Mouse (Mus musculus) heart, adult 2 months (tissue): Measurements from ENCODE around the gene Cftr. TPM values are rescaled to one million over a fixed set of nuclear protein-coding genes. Genes with fewer than 3 reads are reported as not detected.

ENCODE experiments used
- DNase-seq, 2 experiments: peaks; one replicate each; pipeline ENCODE4 v3.0.0; 2021
- H3K27ac ChIP-seq: fragments of 200-600 bp; 2 replicates; pipeline ENCODE4 v1.8.1; 2022
- H3K27me3 ChIP-seq: fragments of 200-500 bp; 2 replicates; pipeline ENCODE4 v1.6.1; 2012; ENCODE audit warnings: mild to moderate bottlenecking, low read length, inconsistent platforms, mixed read lengths; ENCODE audit not compliant: control insufficient read depth, insufficient read depth
- H3K36me3 ChIP-seq: fragments of 200-500 bp; 2 replicates; pipeline ENCODE4 v1.6.1; 2012; ENCODE audit warnings: low read length, inconsistent platforms; ENCODE audit not compliant: control insufficient read depth, insufficient read depth
- H3K4me1 ChIP-seq: fragments of 200-500 bp; 2 replicates; pipeline ENCODE4 v1.6.1; 2011; ENCODE audit warnings: low read length; ENCODE audit not compliant: control insufficient read depth, insufficient read depth
- H3K4me3 ChIP-seq: fragments of 200-600 bp; 2 replicates; pipeline ENCODE4 v1.8.1; 2022
- H3K79me2 ChIP-seq: fragments of 200-500 bp; replicated peaks from 2 replicates; pipeline ENCODE4 v1.6.1; 2012; ENCODE audit warnings: mild to moderate bottlenecking, inconsistent platforms, low read length, moderate library complexity, mixed read lengths; ENCODE audit not compliant: control insufficient read depth, insufficient read depth
- H3K9ac ChIP-seq: fragments of 200-500 bp; 2 replicates; pipeline ENCODE4 v1.6.1; 2012; ENCODE audit warnings: low read depth, mild to moderate bottlenecking, control low read depth, inconsistent platforms, low read length, mixed read lengths
- CTCF ChIP-seq: fragments of 200-600 bp; IDR thresholded peaks from 2 replicates; pipeline ENCODE4 v1.8.1; 2022; ENCODE audit warnings: antibody characterized with exemption, mild to moderate bottlenecking, moderate library complexity
- EP300 ChIP-seq: fragments of 200-500 bp; IDR thresholded peaks from 2 replicates; pipeline ENCODE4 v1.6.1; 2011; ENCODE audit warnings: low read depth, low read length, control low read depth; ENCODE audit not compliant: insufficient read depth
- POLR2A ChIP-seq: fragments of 200-500 bp; IDR thresholded peaks from 2 replicates; pipeline ENCODE4 v1.6.1; 2011; ENCODE audit warnings: mild to moderate bottlenecking, low read depth, low read length, control low read depth; ENCODE audit not compliant: insufficient read depth
- WGBS: fragments of 180-500 bp; shearing (Covaris S2); methylation state at CpG from one replicate; pipeline ENCODE4 v1.1.7; 2018; 5-methylcytosine and 5-hydroxymethylcytosine counted together
- intact Hi-C: fragments of 180-260 bp; cut with DNase I; formaldehyde crosslinking; loops from one replicate; pipeline ENCODE4 v1.15.1; 2025
- long read RNA-seq: library from polyadenylated mRNA; stranded (forward); transcript quantifications from one replicate; pipeline ENCODE4 v2.0.0, GENCODE M21; 2021
- polyA plus RNA-seq: library from polyadenylated mRNA; depleted of rRNA; stranded (reverse); fragments of >200 nt; gene quantifications from 2 replicates; pipeline ENCODE4 v1.2.3, GENCODE M21; 2012; rRNA removed
- total RNA-seq, 2 experiments: library from RNA; stranded (reverse); gene quantifications; 2 replicates each; pipeline ENCODE4 v1.2.3; 2021

Gene Cftr
- under 1 TPM; 0.27 to 0.37 TPM for total RNA-seq
- polyA plus RNA-seq: 0.04 and 0.09 TPM in 2 replicates
- long read RNA-seq: 0 reads

- intact Hi-C loops: loop anchor here (5.0 kb wide), 1 partner anchor 83 kb away; no protein-coding TSS in a partner anchor
- no peaks in the 10 kb centered on the region for H3K4me1 ChIP-seq
- H3K36me3 ChIP-seq: no peaks in the 10 kb centered on the region
- H3K27ac ChIP-seq: no peak within 1 kb of the TSS
- H3K4me3 ChIP-seq: no peak within 1 kb of the TSS
- peak in 1 of 2 experiments; percentile 2 for DNase-seq
- H3K79me2 ChIP-seq: no peaks in the 10 kb centered on the region
- TF ChIP-seq CTCF (no peak), POLR2A (no peak), EP300 (no peak)
- H3K9ac ChIP-seq: no peak within 1 kb of the TSS
- no peaks in the 10 kb centered on the region for H3K27me3 ChIP-seq
- WGBS: 2% methylated on average over 44 of the region's 45 CpGs
Measured at GRCm38 (mm10) chr6:18170311-18170922, at the start of gene Cftr. Gene Cftr, plus strand, starts transcription at chr6:18170687.

DNA sequence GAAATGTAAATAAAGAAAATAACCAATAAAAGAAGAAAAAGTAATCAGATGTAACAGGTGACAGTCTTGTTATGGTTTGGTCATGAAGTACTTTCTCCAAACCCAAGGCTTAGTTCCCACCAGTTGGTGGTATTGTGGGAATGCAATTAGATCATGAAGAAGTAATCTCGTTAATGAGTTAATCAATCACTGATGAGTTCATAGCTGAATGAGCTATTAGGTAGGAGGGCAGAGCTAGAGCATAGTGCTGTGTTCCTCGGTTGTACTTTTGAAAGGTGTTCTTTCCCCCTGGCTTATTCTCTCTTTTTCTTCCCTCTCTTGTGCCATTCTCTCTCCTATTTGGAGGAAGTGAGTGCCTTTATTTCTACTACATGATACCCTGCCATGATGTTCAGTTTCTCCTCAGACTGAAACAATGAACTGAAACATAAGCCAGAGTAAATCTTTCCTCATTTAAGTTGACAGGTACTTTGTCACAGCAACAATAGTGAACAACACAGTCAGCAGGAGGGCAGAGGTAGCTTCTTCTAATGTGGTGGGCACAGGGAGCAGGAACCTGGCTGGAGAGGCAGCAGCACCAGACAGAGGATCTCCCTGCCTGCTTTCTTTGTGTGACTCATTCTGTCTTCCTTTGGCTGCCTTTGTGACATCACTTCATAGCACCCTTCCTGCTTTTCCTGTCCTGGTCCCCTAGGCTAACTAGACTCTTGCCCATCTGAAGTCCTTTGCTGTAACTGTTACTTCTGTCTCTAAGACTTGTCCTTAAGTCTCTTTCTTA, 43.1 kb upstream of the Cftr start:
- DNase-seq: no peak

DNA sequence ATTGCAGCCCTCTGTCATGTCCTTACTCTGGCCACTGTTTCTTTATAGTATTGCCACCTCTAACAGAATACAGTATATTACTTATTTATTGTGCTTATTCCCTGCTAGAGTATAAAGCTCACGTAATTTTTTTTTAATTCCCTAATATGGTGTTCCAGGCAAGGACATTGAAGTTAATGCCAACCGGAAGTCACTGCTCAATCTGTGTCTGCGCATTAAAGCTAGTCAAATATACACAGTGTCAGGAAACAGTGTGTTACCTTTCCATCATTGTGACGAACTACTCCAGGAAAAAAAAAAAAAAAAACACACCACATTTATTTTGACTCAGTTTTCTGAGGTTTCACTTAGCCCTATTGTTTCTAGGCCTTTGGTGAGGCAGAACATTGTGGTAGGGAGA, 42.4 kb upstream of the Cftr start:
- H3K4me1 ChIP-seq: no peaks in the 10 kb centered on the region
- no peaks in the 10 kb centered on the region for H3K27me3 ChIP-seq
- no peaks in the 10 kb centered on the region for H3K79me2 ChIP-seq
- TF ChIP-seq CTCF (no peak), EP300 (no peak), POLR2A (no peak)
- no peak overlapping the region for H3K4me3 ChIP-seq
- no peak overlapping the region for H3K27ac ChIP-seq
- no peaks in the 10 kb centered on the region for H3K36me3 ChIP-seq
- no peak for DNase-seq
- intact Hi-C loops: no loop called here
- H3K9ac ChIP-seq: no peak overlapping the region
- WGBS: 63% methylated on average over 4 of the region's 4 CpGs

More for the DNA sequence above, 43.1 kb upstream of the Cftr start:
- H3K4me1 ChIP-seq: no peaks in the 10 kb centered on the region
- no peak overlapping the region for H3K9ac ChIP-seq
- no peak overlapping the region for H3K27ac ChIP-seq
- intact Hi-C loops: no loop called here
- H3K36me3 ChIP-seq: no peaks in the 10 kb centered on the region
- WGBS: 67% methylated on average over 2 of the region's 2 CpGs
- H3K79me2 ChIP-seq: no peaks in the 10 kb centered on the region
- TF ChIP-seq EP300: no peak
- no peak for TF ChIP-seq POLR2A
- no peak for TF ChIP-seq CTCF
- H3K27me3 ChIP-seq: no peaks in the 10 kb centered on the region
- no peak overlapping the region for H3K4me3 ChIP-seq

DNA sequence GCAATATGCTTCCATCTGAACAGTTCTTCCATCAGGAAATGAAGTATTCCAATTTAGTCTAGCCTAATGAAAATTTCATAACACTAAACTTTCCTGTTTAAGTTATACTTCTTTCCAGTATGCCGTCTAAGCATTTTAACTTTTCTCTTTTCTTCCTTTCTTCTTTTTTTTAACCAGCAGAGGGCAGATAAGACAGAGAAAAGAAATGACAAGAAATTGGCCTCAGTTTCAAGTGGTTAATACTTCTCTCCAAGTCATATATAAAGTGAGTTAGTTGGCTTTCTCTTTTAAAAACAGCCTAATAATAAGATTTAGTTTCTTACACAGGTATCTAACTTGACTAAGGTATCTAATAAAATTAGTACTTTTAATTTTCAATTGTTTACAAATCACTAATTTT, 35.2 kb upstream of the Cftr start:
- DNase-seq: no peak
- TF ChIP-seq EP300 (no peak), POLR2A (no peak)
- Histone ChIP-seq H3K9ac (no peak overlapping the region), H3K36me3 (no peaks in the 10 kb centered on the region), H3K27ac (no peak overlapping the region), H3K4me1 (no peaks in the 10 kb centered on the region), H3K79me2 (no peaks in the 10 kb centered on the region), H3K4me3 (no peak overlapping the region), H3K27me3 (no peaks in the 10 kb centered on the region)
- 40% methylated on average over 1 of the region's 1 CpGs for WGBS
- intact Hi-C loops: no loop called here

GRCm38 (mm10) chr6:18153031-18153430, 17.5 kb upstream of the Cftr start:
- Histone ChIP-seq H3K9ac (no peak overlapping the region), H3K27ac (no peak overlapping the region), H3K79me2 (no peaks in the 10 kb centered on the region), H3K4me1 (no peaks in the 10 kb centered on the region), H3K27me3 (no peaks in the 10 kb centered on the region), H3K36me3 (no peaks in the 10 kb centered on the region), H3K4me3 (no peak overlapping the region)
- intact Hi-C loops: no loop called here
- no peak for TF ChIP-seq POLR2A
- 0 out of 2 replicates have a peak, but pooled peaks have one; percentile 9 for TF ChIP-seq EP300
- DNase-seq: peak; percentile 38 to 54
- WGBS: 33% methylated on average over 4 of the region's 4 CpGs

GRCm38 (mm10) chr6:18169618-18170017, 869 bp upstream of the Cftr start:
- intact Hi-C loops: loop anchor here (5.0 kb wide), 1 partner anchor 82 kb away; no protein-coding TSS in a partner anchor
- Histone ChIP-seq H3K27me3 (no peaks in the 10 kb centered on the region), H3K4me1 (no peaks in the 10 kb centered on the region), H3K27ac (no peak overlapping the region), H3K4me3 (no peak overlapping the region), H3K36me3 (no peaks in the 10 kb centered on the region), H3K9ac (no peak overlapping the region), H3K79me2 (no peaks in the 10 kb centered on the region)
- WGBS: 75% methylated on average over 1 of the region's 1 CpGs
- DNase-seq: no peak
- no peak for TF ChIP-seq CTCF
- TF ChIP-seq POLR2A: no peak
- TF ChIP-seq EP300: no peak
